Mouse (Mus musculus) liver, embryonic 14.5 days (tissue): ENCODE results near the gene Ddx25.

Experiments
- CTCF ChIP-seq: IDR thresholded peaks from 2 replicates; pipeline ENCODE4 v1.5.1; 2016; ENCODE audit warnings: antibody characterized with exemption, low read depth, control low read depth
- EP300 ChIP-seq: IDR thresholded peaks from 2 replicates; pipeline ENCODE4 v1.6.1; 2016; ENCODE audit warnings: antibody characterized with exemption, low read depth

DNA sequence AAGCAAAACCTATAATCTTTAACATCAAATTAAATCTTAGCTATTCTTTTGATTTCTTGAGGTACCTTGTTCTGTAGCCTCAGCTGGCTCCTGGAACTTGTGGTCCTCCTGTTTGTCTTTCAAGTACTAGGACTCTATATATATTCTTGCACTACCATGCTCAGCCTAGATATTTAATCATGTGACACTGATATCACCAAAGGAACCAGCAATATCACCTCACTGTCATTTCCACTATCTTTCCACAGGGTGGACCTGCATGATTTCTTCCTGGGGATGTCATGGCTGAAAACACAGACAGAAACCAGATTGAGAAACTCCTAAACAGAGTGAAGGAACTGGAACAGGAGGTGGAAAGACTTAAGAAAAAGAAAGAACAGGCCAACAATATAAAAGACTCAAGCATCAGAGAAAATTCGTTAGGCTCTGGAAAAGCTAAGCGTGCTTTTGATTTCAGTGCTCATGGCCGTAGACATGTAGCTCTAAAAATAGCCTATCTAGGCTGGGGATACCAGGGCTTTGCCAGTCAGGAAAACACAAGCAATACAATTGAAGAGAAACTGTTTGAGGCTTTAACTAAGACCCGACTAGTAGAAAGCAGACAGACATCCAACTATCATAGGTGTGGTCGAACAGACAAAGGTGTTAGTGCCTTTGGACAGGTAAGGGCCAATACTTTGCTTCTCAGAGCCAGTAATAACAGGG, 6.4 kb upstream of the Ddx25 start:
- TF ChIP-seq EP300 (no peak), CTCF (no peak)
